Mouse (Mus musculus): ENCODE results near the gene Dazap1. TPM values are rescaled to one million over a fixed set of nuclear protein-coding genes. Genes with fewer than 3 reads are reported as not detected.

The Dazap1 gene
- total RNA-seq, 2 experiments from 2014 or later = 30.0 to 40.4 TPM

DNA sequence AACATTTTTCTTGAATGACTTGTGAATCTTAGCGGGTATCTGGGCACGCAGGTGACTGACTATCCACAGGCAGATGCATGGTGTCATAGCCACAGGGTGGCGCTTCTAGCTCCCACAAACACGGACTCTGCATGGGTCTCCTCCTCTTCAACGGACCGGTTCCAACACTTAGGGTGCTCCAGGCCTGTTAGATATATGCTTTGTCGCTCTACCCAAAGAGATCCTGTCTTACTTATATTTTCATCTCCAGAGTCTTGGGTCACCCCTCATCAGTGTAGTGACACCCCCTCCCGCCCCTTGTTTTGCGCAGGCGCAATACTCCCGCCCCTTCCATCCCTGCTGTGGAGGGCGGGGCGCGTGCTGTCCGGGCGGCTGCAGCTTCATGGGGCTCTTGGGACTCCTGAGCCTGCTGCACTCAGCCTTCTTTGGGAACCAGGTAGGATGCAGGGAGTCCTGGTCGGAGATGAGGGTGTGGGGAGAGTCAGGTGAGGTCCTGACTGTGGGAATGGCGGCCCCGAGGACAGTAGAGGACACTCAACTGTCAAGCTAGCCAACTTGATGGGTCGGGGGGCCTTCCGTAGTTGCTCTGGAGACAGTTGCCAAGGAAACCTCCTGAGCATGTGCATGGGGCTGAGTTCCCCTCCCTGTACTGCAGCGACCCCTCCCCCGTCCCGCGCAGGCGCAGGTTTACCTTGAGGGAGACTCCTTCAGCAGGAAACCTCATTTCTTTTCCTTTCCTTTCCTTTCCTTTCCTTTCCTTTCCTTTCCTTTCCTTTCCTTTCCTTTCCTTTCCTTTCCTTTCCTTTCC lies 34.5 kb downstream of the Dazap1 start, which contains the start of gene Apc2:
Gene Apc2 (plus strand): TSS at position 360 of the 808 bp plus-strand sequence.
- peak; percentile 66 to 72 for DNase-seq
- intact Hi-C loops (cut with DNase I) = loop anchor here (1.0 kb wide), 2 partner anchors 53 to 78 kb away; no protein-coding TSS in a partner anchor

DNA sequence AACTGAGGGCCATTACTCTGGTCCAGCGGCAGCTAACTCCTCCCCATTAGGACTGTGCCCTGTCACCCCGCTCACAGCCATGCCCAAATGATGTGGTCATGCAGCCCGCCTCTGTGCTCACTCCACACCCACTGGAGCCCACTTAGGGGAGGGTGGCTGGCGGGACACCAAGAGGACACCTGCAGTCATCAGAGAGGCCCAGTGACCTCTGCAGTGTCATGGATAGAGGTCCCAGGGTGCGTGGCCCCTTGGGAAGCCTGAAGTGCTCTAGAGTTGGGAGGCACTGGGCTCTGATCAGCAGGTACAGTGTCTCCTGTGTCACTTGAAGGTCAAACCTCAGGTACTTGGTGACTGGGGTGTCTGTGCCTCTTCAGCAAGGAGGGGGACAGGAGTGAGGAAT lies 35.5 kb downstream of the Dazap1 start:
- no peak for DNase-seq
- intact Hi-C loops (cut with DNase I) = no loop called here

DNA sequence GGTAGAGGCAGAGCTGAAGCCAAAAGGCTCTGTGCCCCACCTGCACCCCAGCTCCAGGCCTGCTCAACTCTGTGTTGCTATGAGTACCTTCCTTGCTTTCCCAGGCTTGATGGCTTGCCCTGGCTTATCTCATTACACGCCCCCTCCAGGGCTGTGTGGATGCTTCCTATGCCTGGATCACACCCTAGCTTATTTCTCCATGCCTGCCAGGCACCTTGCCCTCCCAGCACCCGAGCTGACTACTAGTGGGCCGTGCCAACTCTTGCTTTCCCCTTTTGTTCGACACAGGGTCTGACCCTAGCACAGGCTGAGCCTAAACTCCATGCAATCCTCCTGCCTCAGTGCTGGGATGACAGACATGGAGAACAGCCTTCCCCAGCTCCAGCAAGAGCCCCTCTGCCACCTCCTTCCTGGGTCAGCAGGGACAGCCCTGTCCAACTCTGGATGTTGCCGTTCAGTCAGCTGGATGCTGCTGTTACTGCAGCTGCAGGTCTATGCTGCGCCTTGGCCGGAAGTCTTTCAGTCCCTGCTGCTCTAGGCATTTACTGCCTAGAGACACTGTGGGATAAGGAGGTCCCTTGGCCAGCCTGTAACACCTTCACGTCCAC lies 36.3 kb downstream of the Dazap1 start:
- intact Hi-C loops (cut with DNase I) = no loop called here
- no peak for DNase-seq

DNA sequence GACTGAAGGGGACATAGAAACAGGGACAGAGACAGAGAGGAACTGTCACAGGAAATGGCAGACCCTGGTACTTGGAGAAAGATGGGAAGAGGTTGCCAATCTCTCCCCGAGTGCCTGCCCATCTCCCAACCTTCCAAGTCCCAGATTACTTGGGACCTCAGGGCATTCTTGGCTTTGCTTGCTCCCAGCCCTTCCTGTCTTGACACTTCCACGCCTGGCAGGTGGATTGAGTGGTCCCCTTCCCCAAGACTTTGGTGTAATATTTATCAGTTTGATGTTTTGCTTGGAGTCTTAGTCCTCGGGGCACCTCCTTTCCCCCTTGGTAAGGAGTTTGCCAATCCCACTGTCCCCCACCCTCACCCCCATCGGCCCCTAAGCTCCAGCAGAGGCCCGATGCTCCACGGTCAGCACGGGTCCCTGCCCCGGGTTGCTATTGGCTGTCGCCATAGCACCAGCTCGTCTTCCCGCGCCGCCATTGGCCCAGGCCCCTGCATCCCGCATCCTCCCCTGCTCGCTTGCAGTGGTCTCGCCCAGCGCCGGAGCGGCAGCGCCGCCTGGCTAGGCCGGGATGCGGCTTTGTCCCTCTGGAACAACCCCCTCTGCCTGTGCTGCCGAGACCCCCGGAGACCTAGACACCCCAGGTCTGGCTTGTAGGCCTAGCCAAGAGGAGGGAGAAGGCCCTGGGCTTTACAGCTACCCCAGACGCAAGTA lies 37.4 kb downstream of the Dazap1 start:
- no peak for DNase-seq
- intact Hi-C loops (cut with DNase I) = no loop called here

DNA sequence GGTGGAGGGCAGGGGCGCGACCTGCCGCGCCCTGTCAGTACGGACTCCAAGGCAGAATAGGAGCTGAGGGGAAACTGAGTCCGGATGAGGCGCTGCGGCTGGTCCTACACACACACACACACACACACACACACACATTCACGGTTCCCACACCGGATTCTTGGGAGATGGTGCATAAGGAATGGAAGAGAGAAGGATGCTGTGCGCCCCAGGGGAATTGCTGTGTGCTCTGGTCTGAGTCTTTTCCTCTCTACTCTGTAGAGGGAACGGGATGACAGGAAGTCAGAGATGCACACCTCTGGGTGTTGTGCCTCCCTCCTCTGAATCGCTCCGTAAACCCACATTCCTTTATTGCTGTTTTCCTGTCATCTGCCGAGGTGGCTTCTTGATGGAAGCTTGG lies 38.0 kb downstream of the Dazap1 start:
- DNase-seq = no peak
- intact Hi-C loops (cut with DNase I) = no loop called here

DNA sequence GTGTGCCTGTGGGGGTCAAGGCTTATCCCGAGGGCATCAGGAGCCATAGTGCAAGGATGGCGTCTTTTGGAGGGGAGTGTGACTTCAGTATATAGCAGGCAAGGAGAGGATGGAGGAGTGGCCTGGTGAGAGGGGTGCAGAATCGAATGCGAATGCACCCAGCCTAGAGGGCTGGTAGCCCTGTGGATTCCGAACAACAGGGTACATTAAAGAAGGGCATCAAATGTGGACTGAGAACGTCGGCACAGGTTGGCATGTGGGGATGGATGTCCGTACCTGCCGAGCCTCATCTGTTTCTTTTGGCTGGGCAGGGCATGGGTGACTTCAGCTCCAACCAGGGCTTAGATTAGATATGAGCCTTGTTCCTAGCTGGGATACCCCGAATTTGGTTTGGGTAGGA lies 38.5 kb downstream of the Dazap1 start:
- intact Hi-C loops (cut with DNase I) = no loop called here
- DNase-seq = no peak

DNA sequence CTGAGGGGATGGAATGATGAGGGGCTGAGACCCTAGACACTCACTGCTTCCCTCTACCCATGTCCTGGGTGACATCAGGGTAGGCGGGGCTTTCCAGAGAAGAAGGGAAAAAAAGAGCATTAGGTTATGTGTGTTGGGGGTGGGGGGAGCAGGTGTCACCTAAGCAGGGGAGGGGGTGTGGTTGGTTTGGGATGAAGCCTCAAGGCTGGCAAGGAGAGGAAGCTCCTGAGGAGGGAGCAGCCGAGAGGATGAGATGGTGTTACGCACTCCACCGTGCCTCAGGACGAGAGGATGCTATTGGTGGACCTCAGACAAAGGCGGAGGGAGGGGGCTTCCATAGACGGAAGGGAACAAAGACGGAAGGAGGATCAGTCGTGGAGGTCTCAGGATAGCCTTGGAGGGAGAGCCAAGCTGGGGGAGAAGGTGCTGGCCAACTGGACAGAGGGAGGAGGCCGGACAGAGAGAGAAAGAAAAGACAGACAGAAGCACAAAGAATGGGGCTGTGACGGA lies 39.4 kb downstream of the Dazap1 start:
- no peak for DNase-seq
- intact Hi-C loops (cut with DNase I) = no loop called here

DNA sequence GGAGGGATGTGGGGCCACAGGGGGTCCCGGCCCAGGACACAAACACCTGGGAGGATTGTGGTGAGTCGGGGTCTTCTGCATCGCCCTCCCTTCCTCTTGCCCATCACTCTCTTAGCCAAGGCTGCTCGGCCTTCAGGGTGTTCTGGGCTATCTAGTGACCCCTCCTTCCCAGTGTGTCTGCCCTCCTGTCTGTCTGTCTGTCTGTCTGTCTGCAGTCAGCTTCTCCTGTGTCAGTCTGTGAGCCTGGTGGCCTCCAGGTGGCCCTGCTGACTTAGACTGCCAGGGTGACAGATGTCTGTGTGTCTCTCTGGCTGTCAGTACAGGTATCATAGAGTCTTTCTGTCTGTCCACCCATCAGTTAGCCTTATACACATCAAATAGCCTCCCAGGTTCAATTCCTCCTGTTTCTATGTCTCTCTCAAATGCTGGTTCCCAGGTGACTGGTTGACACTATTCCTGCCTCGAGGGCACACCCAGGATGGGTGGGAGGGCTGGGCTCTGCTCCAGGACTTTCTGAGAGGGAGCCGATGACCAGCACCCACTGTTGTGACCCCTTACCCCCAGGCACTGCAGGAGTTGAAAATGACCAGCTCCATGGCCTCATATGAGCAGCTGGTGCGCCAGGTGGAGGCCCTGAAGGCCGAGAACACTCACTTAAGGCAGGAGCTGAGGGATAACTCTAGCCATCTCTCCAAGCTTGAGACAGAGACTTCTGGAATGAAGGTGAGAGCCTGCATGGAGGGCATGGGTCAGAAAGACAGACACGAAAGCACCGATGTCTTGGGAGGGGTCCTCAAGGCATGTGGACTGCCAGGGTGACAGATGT lies 40.2 kb downstream of the Dazap1 start:
- intact Hi-C loops (cut with DNase I) = no loop called here
- no peak for DNase-seq

DNA sequence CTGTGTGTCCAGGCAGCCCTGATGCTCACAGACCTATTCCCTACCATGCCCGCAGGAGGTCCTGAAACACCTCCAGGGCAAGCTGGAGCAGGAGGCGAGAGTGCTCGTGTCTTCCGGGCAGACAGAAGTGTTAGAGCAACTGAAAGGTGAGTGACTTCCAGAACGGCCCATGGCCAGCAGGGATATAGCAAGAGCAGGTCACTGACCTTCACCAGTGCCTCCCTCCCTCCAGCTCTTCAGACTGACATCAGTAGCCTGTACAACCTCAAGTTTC lies 40.7 kb downstream of the Dazap1 start:
- intact Hi-C loops (cut with DNase I) = no loop called here
- no peak for DNase-seq

DNA sequence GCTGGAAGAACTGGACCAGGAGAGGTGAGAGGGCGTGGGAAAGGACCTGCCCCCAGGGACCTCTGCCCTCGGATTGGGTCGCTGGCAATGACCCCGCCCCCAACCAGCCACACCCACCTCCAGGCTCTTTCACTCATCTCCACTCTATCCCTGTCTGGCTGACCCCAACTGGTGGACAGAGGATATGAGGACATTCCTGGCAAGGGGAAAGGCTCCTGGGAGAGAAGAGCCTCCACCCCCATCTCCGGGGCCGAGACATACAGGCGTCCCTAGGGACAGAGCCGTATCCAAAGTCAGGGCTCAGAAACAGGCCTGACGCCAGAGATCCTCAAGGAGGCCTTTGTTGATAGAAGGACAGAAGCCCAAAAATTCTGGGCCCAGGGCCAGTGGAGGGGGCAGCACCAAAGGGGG lies 41.2 kb downstream of the Dazap1 start:
- peak; percentile 74 to 84 for DNase-seq
- intact Hi-C loops (cut with DNase I) = no loop called here

DNA sequence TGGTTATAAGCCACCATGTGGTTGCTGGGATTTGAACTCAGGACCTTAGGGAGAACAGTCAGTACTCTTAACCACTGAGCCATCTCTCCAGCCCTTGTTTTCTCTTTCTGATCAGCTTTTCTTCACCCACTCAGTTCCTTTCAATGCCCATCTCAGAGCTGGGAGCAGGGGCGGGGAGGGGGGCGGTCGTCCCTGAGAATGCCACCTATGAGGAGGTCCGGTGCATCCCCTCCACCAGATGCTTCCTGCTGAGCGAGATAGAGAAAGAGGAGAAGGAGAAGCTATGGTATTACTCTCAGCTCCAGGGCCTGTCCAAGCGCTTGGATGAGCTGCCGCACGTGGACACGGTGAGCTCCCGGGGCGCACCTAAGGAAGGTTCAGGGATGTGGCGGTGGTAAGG lies 43.2 kb downstream of the Dazap1 start:
- intact Hi-C loops (cut with DNase I) = no loop called here
- no peak for DNase-seq

DNA sequence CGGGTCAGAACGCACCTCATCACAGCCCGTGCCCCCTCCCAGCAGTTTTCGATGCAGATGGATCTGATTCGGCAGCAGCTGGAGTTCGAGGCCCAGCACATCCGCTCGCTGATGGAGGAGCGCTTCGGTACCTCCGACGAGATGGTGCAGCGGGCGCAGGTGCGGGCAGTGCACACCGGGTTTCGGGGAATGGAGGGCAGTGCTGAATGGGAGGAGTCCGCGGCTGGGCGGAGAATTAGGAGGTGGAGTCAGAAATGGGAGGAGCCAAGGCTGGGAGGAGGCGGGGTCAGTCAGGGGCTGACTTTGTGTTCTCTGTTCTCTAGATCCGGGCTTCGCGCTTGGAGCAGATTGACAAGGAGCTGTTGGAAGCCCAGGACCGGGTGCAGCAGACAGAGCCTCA lies 43.6 kb downstream of the Dazap1 start:
- DNase-seq = no peak
- intact Hi-C loops (cut with DNase I) = no loop called here

DNA sequence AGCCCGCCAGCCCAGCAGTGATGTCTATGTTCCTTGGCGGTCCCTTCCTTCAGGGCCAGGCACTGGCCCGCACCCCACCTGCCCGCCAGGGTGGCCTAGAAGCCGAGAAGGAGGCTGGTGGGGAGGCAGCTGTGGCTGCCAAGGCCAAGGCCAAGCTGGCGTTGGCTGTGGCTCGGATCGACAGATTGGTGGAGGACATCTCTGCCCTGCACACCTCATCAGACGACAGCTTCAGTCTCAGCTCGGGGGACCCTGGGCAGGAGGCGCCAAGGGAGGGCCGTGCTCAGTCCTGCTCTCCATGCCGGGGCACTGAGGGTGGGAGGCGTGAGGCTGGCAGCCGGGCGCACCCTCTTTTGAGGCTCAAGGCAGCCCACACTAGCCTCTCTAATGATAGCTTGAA lies 50.3 kb downstream of the Dazap1 start:
- intact Hi-C loops (cut with DNase I) = no loop called here
- no peak for DNase-seq

DNA sequence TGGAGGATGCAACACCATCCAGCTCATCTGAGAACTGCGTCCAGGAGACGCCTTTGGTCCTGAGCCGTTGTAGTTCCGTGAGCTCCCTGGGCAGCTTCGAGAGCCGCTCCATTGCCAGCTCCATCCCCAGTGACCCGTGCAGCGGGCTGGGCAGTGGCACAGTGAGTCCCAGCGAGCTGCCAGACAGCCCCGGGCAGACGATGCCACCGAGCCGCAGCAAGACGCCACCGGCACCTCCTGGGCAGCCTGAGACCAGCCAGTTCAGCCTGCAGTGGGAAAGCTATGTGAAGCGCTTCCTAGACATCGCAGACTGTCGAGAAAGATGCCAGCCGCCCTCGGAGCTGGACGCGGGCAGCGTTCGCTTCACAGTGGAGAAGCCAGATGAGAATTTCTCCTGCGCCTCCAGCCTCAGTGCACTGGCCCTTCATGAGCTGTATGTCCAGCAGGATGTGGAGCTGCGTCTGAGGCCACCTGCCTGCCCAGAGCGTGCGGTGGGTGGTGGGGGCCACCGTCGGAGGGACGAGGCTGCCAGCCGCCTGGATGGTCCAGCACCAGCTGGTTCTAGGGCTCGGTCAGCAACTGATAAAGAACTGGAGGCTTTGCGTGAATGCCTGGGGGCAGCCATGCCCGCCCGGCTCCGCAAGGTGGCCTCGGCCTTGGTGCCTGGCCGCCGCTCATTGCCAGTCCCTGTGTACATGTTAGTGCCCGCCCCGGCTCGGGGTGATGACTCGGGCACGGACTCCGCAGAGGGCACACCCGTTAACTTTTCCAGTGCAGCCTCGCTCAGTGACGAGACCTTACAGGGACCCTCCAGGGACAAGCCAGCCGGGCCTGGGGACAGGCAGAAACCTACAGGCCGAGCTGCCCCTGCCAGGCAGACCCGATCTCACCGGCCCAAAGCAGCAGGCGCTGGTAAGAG lies 51.6 kb downstream of the Dazap1 start:
- intact Hi-C loops (cut with DNase I) = no loop called here

DNA sequence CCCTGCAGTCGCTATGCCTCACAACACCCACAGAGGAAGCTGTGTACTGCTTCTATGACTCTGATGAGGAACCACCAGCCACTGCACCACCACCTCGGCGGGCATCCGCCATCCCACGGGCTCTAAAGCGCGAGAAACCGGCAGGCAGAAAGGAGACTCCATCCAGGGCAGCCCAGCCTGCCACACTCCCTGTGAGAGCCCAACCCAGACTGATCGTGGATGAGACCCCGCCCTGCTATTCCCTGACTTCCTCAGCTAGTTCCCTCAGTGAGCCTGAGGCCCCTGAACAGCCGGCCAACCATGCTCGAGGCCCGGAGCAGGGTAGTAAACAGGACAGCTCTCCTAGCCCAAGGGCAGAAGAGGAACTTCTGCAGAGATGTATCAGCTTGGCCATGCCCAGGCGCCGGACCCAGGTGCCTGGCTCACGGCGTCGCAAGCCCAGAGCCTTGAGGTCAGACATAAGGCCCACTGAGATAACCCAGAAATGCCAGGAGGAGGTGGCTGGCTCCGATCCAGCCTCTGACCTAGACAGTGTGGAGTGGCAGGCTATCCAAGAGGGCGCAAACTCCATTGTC lies 52.4 kb downstream of the Dazap1 start:
- intact Hi-C loops (cut with DNase I) = no loop called here
- DNase-seq = no peak

More for the DNA sequence above, 51.6 kb downstream of the Dazap1 start:
- DNase-seq = no peak

DNA sequence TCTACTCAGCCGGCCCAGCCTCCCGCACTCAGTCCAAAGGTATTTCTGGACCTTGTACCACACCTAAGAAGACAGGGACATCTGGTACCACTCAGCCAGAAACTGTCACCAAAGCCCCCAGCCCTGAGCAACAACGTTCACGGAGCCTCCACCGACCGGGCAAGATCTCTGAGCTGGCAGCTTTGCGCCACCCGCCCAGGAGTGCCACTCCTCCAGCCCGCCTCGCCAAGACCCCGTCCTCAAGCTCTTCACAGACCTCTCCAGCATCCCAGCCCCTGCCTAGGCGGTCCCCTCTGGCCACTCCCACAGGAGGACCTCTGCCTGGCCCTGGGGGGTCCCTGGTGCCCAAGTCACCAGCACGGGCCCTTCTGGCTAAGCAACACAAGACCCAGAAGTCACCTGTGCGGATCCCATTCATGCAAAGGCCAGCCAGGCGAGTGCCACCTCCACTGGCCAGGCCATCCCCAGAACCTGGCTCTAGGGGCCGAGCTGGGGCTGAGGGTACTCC lies 53.3 kb downstream of the Dazap1 start:
- intact Hi-C loops (cut with DNase I) = no loop called here
- DNase-seq = no peak

DNA sequence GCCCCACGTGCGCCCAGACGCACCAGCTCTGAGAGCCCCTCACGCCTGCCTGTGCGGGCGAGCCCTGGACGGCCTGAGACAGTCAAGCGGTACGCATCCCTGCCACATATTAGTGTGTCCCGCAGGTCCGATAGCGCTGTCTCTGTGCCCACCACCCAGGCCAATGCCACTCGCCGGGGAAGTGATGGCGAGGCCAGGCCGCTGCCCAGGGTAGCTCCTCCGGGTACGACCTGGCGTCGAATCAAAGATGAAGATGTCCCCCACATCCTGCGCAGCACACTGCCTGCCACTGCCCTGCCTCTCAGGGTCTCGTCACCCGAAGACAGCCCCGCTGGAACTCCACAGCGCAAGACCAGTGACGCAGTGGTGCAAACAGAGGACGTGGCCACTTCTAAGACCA lies 54.0 kb downstream of the Dazap1 start:
- no peak for DNase-seq
- intact Hi-C loops (cut with DNase I) = no loop called here

DNA sequence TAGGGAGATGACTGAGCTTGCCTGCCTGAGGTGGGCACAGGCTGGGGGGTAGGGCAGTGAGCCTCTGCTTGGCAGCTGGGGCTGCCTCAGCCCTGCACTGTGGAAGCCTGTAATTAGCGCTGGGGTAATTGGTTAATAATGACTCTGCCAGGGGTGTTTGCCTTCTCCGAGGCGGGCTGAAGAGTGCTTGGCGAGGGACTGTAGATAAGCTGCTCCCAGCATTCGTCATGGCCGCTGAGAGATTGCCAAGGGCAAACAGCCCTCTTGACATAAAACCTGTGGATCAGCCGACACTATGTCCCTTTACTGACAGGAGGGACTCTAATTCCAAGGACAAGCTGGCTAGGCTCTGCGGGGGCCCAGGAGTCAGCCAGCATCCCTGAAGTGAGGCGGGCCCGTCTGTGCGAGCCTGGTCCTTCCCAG lies 55.1 kb downstream of the Dazap1 start:
- DNase-seq = no peak
- intact Hi-C loops (cut with DNase I) = no loop called here

DNA sequence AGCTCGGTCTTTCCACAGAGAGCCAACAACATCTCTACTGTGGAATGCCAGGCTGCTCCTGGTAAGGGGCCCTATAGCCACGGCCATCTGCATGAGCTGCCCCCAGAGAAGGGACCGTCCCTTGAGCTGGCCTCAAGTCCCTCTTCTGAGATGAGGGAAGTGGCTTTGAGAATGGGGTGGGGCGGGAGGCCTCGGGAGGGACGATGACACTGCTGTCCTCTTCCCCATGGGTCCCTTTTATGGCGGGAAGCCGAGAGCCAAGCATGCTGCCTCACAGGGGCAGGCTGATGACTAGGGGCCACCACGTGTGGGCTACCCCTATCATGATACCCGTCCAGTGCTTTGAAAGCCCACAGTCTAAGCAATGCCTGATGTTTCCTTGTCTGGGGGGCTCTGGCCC lies 55.7 kb downstream of the Dazap1 start:
- intact Hi-C loops (cut with DNase I) = no loop called here
- DNase-seq = no peak
